Mouse (Mus musculus) liver, embryonic 14.5 days (tissue): ENCODE results near the gene Abr. TPM values are rescaled to one million over a fixed set of nuclear protein-coding genes. Genes with fewer than 3 reads are reported as not detected.

ENCODE experiments used
- ATAC-seq: fragments of 200-750 bp; cut with Nextera tagmentation; 2 replicates; pipeline ENCODE4 v1.8.0; 2017; ENCODE audit warnings: moderate number of reproducible peaks, mild to moderate bottlenecking, moderate library complexity; ENCODE audit not compliant: insufficient read depth
- DNase-seq, 3 experiments: peaks; one replicate each; pipeline ENCODE4 v3.0.0-alpha.2; 2012 to 2013; ENCODE audit warnings: low read depth in 3 of 3, low spot score in 3 of 3
- H3K27ac ChIP-seq: fragments of 300-500 bp; sonication (generic); 2 replicates; pipeline ENCODE4 v1.5.1; 2014; ENCODE audit warnings: moderate library complexity, mild to moderate bottlenecking, control low read depth, inconsistent platforms
- H3K27me3 ChIP-seq: fragments of 300-500 bp; sonication (generic); 2 replicates; pipeline ENCODE4 v1.6.1; 2014; ENCODE audit warnings: mild to moderate bottlenecking, low read length, moderate library complexity; ENCODE audit not compliant: control insufficient read depth, insufficient read depth
- H3K36me3 ChIP-seq: fragments of 300-500 bp; sonication (generic); replicated peaks from 2 replicates; pipeline ENCODE4 v1.6.1; 2014; ENCODE audit warnings: low read depth; ENCODE audit not compliant: control insufficient read depth, insufficient read depth
- H3K4me1 ChIP-seq, 2 experiments: fragments of 200-500 bp in 1 of 2; fragments of 300-500 bp in 1 of 2; sonication (generic) in 1 of 2; replicated peaks; 2 replicates each; pipeline ENCODE4 v1.6.1; 2012 to 2014; ENCODE audit warnings: antibody characterized with exemption in 1 of 2, inconsistent platforms in 1 of 2, low read length in 1 of 2; ENCODE audit not compliant: control insufficient read depth in 2 of 2, insufficient read depth in 2 of 2
- H3K4me2 ChIP-seq: fragments of 300-500 bp; sonication (generic); 2 replicates; pipeline ENCODE4 v1.6.1; 2014; ENCODE audit warnings: low read depth, mild to moderate bottlenecking, control low read depth, moderate library complexity
- H3K4me3 ChIP-seq, 2 experiments: fragments of 200-500 bp in 1 of 2; fragments of 300-500 bp in 1 of 2; sonication (generic) in 1 of 2; 2 replicates each; pipeline ENCODE4 v1.5.1; 2012 to 2014; ENCODE audit warnings: low read depth in 2 of 2, low read length in 2 of 2, mild to moderate bottlenecking in 2 of 2, control low read depth in 1 of 2, inconsistent platforms in 1 of 2, moderate library complexity in 1 of 2; ENCODE audit not compliant: insufficient read depth in 1 of 2
- H3K9ac ChIP-seq: fragments of 300-500 bp; sonication (generic); replicated peaks from 2 replicates; pipeline ENCODE4 v1.6.1; 2014; ENCODE audit warnings: mild to moderate bottlenecking, control low read depth, moderate library complexity
- H3K9me3 ChIP-seq: fragments of 300-500 bp; sonication (generic); 2 replicates; pipeline ENCODE4 v1.6.1; 2016; ENCODE audit warnings: low read length, mixed read lengths; ENCODE audit not compliant: control insufficient read depth
- CTCF ChIP-seq: IDR thresholded peaks from 2 replicates; pipeline ENCODE4 v1.5.1; 2016; ENCODE audit warnings: antibody characterized with exemption, low read depth, control low read depth
- EP300 ChIP-seq: IDR thresholded peaks from 2 replicates; pipeline ENCODE4 v1.6.1; 2016; ENCODE audit warnings: antibody characterized with exemption, low read depth
- WGBS: fragments of 180-500 bp; shearing (Covaris S2); extraction: QIAGEN DNeasy Blood & Tissue Kit; methylation state at CpG from one replicate; pipeline ENCODE4 v1.1.7; 2014; ENCODE audit not compliant: insufficient replicate concordance; 5-methylcytosine and 5-hydroxymethylcytosine counted together
- polyA plus RNA-seq, 2 experiments: library from polyadenylated mRNA; depleted of rRNA in 1 of 2; stranded (reverse) in 1 of 2; unstranded in 1 of 2; fragments of >200 nt; fragmentation: Nextera tagmentation in 1 of 2; extraction: Ambion mirVana in 1 of 2; gene quantifications; 2 replicates each; pipeline versions ENCODE4 v1.2.1 to v1.2.3; 2012 to 2014

Abr gene
- polyA plus RNA-seq, 2 experiments: 2.3 to 3.3 TPM

DNA sequence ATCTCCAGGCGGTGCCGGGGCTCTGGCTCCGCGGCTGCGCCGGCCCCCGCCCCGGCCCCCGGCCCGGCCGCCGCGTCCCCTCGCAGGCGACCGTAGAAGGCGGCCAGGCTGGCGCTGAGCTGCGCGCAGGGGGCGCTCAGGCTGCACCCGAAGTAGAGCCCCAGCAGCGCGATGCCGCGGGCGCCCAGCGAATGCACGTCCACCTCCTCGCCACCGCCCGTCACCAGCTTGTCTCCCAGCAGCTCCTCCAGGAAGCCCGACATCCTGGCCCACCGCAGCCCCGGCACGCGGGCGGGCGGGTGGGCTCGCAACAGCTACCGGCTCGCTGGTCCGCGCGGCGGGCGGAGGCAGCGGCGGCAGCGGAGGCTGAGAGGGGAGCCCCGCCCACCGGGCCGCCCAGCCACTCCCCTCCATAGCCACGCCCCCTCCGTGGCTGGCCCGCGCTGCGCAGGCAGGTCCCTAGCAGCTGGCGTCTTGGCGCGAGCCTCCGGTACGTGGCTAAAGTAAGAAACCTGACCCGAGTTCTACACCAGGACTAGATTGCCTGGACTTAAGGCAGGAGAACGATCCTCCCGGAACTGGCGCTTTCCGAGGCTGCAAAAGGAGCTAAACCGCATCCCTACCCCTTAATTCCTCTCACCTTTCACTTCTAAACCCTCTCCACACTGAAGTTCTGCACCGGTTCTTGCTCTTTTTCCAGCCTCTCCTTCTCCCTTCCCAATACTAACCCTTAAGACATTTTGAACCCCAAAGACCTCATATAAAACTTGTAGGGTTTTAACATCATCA, 223.1 kb downstream of the Abr start, which contains the start of gene Nxn:
Nxn (minus strand) TSS at position 343 of the 789 bp plus-strand sequence.
- peak within 1 kb of the TSS; percentile 52 for H3K9ac ChIP-seq
- H3K27me3 ChIP-seq: peaks cover 10% of the 10 kb centered on the region
- H3K4me2 ChIP-seq: peak within 1 kb of the TSS; percentile 85
- no peak within 1 kb of the TSS for H3K27ac ChIP-seq
- ATAC-seq (peak; percentile 89), DNase-seq (peak; percentile 65 to 68 (median 68))
- H3K4me1 ChIP-seq: peaks cover 2 to 3% of the 10 kb centered on the region in 2 experiments; a peak in 3 of 4 replicates
- TF ChIP-seq CTCF (no peak), EP300 (no peak)
- no peaks in the 10 kb centered on the region for H3K9me3 ChIP-seq
- H3K36me3 ChIP-seq: no peaks in the 10 kb centered on the region
- under 1% methylated on average over 51 of the region's 70 CpGs for WGBS
- H3K4me3 ChIP-seq: peak within 1 kb of the TSS; percentile 64 to 74

DNA sequence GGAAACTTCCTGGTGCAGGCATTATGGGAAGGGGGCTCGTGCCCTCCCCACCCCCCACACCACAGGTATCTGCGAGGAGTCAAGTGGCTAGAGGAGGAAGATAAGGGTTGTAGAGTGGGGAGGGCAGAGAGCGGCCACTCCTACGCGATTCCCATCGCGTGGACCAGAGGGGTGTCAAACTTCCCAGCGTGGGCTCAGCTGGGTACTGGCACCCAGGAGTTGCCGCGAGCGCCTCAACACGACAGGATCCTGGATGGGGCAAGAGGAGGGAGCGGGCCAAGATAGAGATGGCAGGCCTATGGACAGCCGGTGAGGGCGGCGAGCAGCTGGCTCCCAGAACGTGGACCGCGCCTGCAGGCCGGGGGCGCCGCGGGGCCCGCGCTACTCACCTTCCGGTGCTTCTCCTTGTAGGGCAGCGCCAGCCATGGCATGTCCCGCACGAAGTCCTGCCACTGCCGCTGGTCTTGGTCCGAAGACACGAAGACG, 223.8 kb downstream of the Abr start:
- H3K9ac ChIP-seq: peak overlapping the region; percentile 49
- TF ChIP-seq EP300 (no peak), CTCF (no peak)
- H3K27me3 ChIP-seq: peaks cover 10% of the 10 kb centered on the region
- ATAC-seq (peak; percentile 56), DNase-seq (no peak)
- peak overlapping the region; percentile 85 for H3K4me2 ChIP-seq
- WGBS: under 1% methylated on average over 33 of the region's 33 CpGs
- peak overlapping the region; percentile 58 to 64 for H3K4me3 ChIP-seq
- peaks cover 2 to 3% of the 10 kb centered on the region in 2 experiments; a peak in 3 of 4 replicates for H3K4me1 ChIP-seq
- H3K36me3 ChIP-seq: no peaks in the 10 kb centered on the region
- H3K9me3 ChIP-seq: no peaks in the 10 kb centered on the region
- H3K27ac ChIP-seq: no peak overlapping the region

DNA sequence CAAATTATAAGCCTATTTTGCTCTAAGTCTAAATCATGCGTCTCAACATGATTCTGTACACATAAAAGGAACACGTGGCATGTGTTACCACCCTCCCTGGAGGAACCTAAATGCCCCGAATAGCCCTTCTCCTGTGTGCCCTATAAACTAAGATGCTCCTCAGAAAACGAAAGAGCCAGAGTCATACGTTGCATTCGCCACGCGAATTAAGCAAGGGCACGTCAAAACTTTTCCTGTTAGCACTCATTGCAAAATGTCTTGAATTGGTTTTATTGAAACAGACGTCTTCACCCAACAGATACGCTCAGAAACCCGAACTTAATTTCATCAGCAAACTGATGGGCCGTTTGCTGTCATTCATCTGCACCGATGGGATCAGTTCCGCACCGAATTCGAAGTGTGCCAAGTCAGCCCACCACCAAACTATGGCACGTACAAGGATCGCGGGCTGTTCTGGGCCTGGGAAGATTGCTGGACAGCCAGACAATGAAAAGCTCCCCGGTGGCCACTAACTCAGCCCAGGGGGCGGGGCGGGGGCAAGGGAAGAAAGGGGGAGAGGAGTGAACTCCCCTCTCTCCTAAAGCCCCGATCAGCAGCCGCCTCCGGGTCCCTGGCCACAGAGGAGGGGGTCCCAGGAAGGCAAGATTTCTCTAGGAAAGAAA, 224.3 kb downstream of the Abr start:
- no peak for ATAC-seq
- peak overlapping the region; percentile 49 for H3K9ac ChIP-seq
- DNase-seq: no peak
- H3K9me3 ChIP-seq: no peaks in the 10 kb centered on the region
- peak overlapping the region; percentile 58 to 64 for H3K4me3 ChIP-seq
- H3K27ac ChIP-seq: no peak overlapping the region
- no peaks in the 10 kb centered on the region for H3K36me3 ChIP-seq
- peaks cover 10% of the 10 kb centered on the region for H3K27me3 ChIP-seq
- no peak for TF ChIP-seq EP300
- TF ChIP-seq CTCF: no peak
- H3K4me1 ChIP-seq: peaks cover 2 to 3% of the 10 kb centered on the region in 2 experiments; a peak in 3 of 4 replicates
- H3K4me2 ChIP-seq: peak overlapping the region; percentile 85
- WGBS: 1% methylated on average over 26 of the region's 26 CpGs

DNA sequence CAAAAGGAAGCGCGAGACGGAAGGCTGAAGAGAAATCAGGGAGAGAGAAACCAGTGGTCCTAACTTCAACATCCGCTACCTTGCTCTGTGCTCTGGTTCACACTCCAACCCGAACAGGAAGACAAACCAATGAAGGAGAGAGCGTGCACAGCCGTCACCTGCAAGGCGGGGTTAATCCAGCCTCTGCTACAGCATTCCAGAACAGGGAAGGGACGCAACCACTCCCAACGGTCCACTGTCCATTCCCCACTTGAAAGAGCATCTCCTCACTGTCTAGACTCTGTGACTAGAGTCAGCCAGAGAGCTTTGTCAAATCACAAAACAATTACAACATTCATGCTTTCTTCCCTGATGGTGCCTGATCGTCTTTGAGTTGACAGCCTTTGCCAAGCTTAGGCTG, 229.1 kb downstream of the Abr start:
- H3K36me3 ChIP-seq: no peaks in the 10 kb centered on the region
- H3K4me1 ChIP-seq: no peaks in the 10 kb centered on the region; a peak in 1 of 4 replicates
- WGBS: 80% methylated on average over 11 of the region's 11 CpGs
- no peak overlapping the region for H3K4me2 ChIP-seq
- peaks cover 2% of the 10 kb centered on the region for H3K27me3 ChIP-seq
- H3K27ac ChIP-seq: no peak overlapping the region
- no peak overlapping the region for H3K9ac ChIP-seq
- TF ChIP-seq EP300: no peak
- TF ChIP-seq CTCF: no peak
- no peak overlapping the region for H3K4me3 ChIP-seq
- no peak for ATAC-seq
- H3K9me3 ChIP-seq: no peaks in the 10 kb centered on the region
- DNase-seq: no peak

DNA sequence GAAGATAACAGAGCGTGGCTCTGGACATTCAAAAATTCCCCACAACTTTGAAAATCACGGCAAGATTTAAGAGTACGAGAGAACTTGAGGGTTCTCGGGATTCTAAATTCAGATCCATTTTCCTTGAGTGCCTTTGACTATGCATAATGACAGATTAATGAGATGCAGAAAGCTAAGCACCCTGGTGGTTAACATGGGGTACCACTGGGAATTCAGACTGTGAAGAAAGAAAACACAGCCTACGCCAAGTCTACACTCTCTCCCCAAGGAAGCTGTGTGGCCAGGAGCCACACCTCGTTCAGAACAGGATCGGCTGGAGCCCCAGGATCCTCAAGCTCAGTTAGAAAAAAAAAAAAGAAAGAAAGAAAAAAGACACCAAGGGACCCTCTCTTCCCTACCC, 229.6 kb downstream of the Abr start:
- DNase-seq (no peak), ATAC-seq (no peak)
- Histone ChIP-seq H3K4me1 (no peaks in the 10 kb centered on the region), H3K36me3 (no peaks in the 10 kb centered on the region), H3K27ac (no peak overlapping the region), H3K27me3 (no peaks in the 10 kb centered on the region), H3K9ac (no peak overlapping the region), H3K4me3 (no peak overlapping the region), H3K9me3 (no peaks in the 10 kb centered on the region), H3K4me2 (no peak overlapping the region)
- TF ChIP-seq CTCF (no peak), EP300 (no peak)
- WGBS: 81% methylated on average over 7 of the region's 7 CpGs
